Mouse (Mus musculus): Measurements from ENCODE around the gene Blvrb. TPM values are rescaled to one million over a fixed set of nuclear protein-coding genes. Genes with fewer than 3 reads are reported as not detected.
"Not testable (repeated sequence)": the region's sequence is repeated elsewhere in the genome, so short reads cannot be mapped to it uniquely, and the experiment has no call there.

The Blvrb gene
- polyA plus RNA-seq, 1 experiment from 2014 or later, result 50.8 TPM

DNA sequence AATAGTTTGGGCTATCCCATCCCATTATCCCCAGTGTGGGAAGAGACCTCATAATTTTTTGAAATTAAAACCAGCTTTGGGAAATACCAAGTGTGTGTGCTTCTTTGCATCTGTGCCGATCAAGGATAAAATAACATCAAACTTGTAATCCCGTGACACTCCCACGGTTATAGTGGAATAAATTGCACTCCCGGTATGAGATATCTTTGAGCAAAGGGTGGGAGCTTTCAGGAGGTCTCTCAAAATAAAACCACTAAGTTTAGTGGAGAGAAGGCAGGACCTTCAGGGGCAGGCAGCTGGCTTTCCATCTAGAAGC is 42.4 kb downstream of the Blvrb start:
- peaks cover 33% of the 10 kb centered on the region for H3K4me1 ChIP-seq (ENCODE audit: insufficient read depth, low read length)
- ATAC-seq (ENCODE audit: low FRiP score, low TSS enrichment), result no peak
- WGBS, result 16% methylated on average over 4 of the region's 4 CpGs

DNA sequence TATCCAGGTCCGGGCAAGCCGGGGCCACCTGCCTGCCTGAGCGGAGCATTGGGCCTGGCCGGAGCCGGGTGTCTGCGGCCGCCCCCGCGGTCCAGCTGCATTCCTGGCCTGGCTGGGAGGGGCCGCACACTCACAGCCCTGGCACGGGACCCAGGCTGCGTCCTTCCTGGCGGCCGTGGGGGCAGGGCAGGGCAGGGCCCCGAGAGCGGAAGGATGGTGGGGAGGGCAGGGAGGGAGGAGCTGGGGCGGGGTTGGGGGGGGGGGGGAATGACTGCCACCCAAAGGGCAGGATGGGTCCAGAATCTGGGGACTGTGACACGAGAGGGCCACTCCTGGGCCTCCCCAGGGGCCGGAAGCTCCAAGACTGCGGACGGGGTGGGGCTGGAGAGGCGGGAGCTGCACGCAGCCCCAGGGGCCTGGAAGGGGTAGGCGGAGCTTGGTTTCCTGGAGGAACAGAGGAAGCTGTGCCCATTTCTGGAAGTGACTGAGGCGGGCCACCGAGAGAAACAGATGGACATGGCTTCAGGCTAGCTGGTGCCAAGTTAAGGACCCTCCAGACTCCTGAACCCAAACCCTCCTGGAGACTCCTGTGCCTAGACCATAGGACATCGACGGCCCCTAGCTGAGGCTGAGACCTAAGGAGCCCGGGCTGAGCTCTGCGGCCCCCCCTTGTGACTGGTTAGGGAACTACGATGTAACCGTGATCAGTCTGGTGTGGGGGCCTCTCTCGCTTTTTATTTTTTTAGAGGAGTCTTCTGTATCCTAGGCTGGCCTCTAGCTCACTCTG is 43.0 kb downstream of the Blvrb start:
- ATAC-seq (ENCODE audit: low FRiP score, low TSS enrichment), result peak; percentile 85
- Histone ChIP-seq H3K27ac (ENCODE audit: low read length) (peak overlapping the region; percentile 97), H3K4me1 (ENCODE audit: insufficient read depth, low read length) (peaks cover 33% of the 10 kb centered on the region), H3K36me3 (ENCODE audit: insufficient read depth, low read length) (peaks cover 10% of the 10 kb centered on the region), H3K9me3 (ENCODE audit: low read length) (no peaks in the 10 kb centered on the region), H3K9ac (replicated peaks; ENCODE audit: low read length) (peak overlapping the region; percentile 71), H3K4me2 (replicated peaks; ENCODE audit: low read depth, low read length) (peak overlapping the region; percentile 58), H3K4me3 (ENCODE audit: low read length) (peak overlapping the region; percentile 38), H3K27me3 (ENCODE audit: insufficient read depth, low read length) (no peaks in the 10 kb centered on the region)
- WGBS, result under 1% methylated on average over 31 of the region's 33 CpGs

More for the DNA sequence above, 42.4 kb downstream of the Blvrb start:
- Histone ChIP-seq H3K4me2 (replicated peaks; ENCODE audit: low read depth, low read length) (peak overlapping the region; percentile 58), H3K36me3 (ENCODE audit: insufficient read depth, low read length) (peaks cover 10% of the 10 kb centered on the region), H3K27me3 (ENCODE audit: insufficient read depth, low read length) (no peaks in the 10 kb centered on the region), H3K4me3 (ENCODE audit: low read length) (peak overlapping the region; percentile 38), H3K9me3 (ENCODE audit: low read length) (no peaks in the 10 kb centered on the region), H3K27ac (ENCODE audit: low read length) (peak overlapping the region; percentile 97), H3K9ac (replicated peaks; ENCODE audit: low read length) (peak overlapping the region; percentile 71)

DNA sequence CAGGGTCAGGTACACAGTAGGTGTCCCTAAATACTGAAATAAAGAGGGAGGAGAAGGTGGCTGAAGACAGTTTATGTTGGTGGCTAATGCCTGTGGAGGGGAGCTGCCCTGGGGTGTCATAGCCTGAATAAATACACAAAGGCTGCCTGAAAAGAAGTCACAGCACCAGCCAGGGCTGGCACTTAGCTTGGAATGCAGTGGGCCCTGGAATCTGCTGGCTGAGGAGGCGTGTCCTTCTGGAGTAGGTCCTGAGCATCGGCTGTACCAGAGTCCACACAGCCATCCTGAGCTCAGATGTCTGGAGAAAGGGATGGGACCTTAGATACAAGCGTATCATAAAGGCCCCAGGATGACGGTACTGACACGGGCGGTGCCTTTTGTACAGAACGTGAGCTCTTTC is 44.1 kb downstream of the Blvrb start:
- ATAC-seq (ENCODE audit: low FRiP score, low TSS enrichment), result no peak
- no peak overlapping the region for H3K4me3 ChIP-seq (ENCODE audit: low read length)
- H3K36me3 ChIP-seq (ENCODE audit: insufficient read depth, low read length), result peaks cover 10% of the 10 kb centered on the region
- no peak overlapping the region for H3K9ac ChIP-seq (replicated peaks; ENCODE audit: low read length)
- peaks cover 33% of the 10 kb centered on the region for H3K4me1 ChIP-seq (ENCODE audit: insufficient read depth, low read length)
- no peaks in the 10 kb centered on the region for H3K27me3 ChIP-seq (ENCODE audit: insufficient read depth, low read length)
- H3K27ac ChIP-seq (ENCODE audit: low read length), result peak overlapping the region; percentile 97; the same call in 1 of the 2 replicates
- WGBS, result 76% methylated on average over 7 of the region's 7 CpGs
- no peaks in the 10 kb centered on the region for H3K9me3 ChIP-seq (ENCODE audit: low read length)
- H3K4me2 ChIP-seq (replicated peaks; ENCODE audit: low read depth, low read length), result no peak overlapping the region

DNA sequence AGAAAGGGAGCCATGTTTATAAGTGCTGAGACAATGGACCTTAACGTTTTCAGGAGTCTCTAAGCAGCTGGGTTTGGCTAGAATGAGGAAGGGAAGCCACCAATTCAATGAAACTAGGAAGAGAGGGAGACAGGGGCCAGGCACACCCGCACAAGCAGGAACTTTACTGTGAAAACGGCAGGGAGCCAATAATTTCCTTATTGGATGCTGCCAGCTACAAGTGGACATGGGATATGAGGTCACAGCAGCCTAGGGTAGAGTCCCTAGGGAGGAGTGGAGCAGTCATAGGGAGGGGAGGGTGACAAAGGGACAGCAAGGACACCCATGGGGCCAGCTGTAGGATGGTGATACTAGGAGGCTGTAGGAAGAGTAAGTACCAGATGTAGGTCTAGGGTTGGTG is 45.2 kb downstream of the Blvrb start:
- H3K4me3 ChIP-seq (ENCODE audit: low read length), result no peak overlapping the region
- H3K4me2 ChIP-seq (replicated peaks; ENCODE audit: low read depth, low read length), result no peak overlapping the region
- no peaks in the 10 kb centered on the region for H3K27me3 ChIP-seq (ENCODE audit: insufficient read depth, low read length)
- 69% methylated on average over 3 of the region's 3 CpGs for WGBS
- ATAC-seq (ENCODE audit: low FRiP score, low TSS enrichment), result no peak
- no peak overlapping the region for H3K9ac ChIP-seq (replicated peaks; ENCODE audit: low read length)
- no peaks in the 10 kb centered on the region for H3K9me3 ChIP-seq (ENCODE audit: low read length)
- H3K27ac ChIP-seq (ENCODE audit: low read length), result no peak overlapping the region
- H3K4me1 ChIP-seq (ENCODE audit: insufficient read depth, low read length), result peaks cover 32% of the 10 kb centered on the region
- peaks cover 10% of the 10 kb centered on the region for H3K36me3 ChIP-seq (ENCODE audit: insufficient read depth, low read length)

DNA sequence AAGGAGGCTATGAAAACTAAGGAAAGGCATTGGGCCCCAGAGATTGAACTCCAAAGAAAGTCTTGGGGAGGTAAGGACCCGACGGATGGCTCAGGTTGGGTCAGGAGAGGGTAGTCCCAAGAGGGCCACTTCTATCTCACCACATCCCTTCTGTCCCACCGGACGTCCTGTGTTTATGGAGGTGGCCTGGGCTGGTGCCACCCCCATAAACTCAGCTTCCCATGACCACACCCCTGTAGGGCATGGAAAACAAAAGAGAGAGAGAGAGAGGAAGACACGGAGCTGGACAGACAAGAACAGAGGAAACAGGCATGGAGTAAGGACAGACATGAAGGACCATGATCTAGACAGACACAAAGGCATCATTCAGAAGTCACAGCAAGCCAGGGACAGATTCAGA is 45.7 kb downstream of the Blvrb start:
- H3K9ac ChIP-seq (replicated peaks; ENCODE audit: low read length), result no peak overlapping the region
- no peaks in the 10 kb centered on the region for H3K9me3 ChIP-seq (ENCODE audit: low read length)
- no peak overlapping the region for H3K4me2 ChIP-seq (replicated peaks; ENCODE audit: low read depth, low read length)
- no peak overlapping the region for H3K4me3 ChIP-seq (ENCODE audit: low read length)
- peaks cover 28% of the 10 kb centered on the region for H3K4me1 ChIP-seq (ENCODE audit: insufficient read depth, low read length)
- 81% methylated on average over 5 of the region's 5 CpGs for WGBS
- H3K27ac ChIP-seq (ENCODE audit: low read length), result no peak overlapping the region
- H3K27me3 ChIP-seq (ENCODE audit: insufficient read depth, low read length), result no peaks in the 10 kb centered on the region
- H3K36me3 ChIP-seq (ENCODE audit: insufficient read depth, low read length), result peaks cover 10% of the 10 kb centered on the region
- no peak for ATAC-seq (ENCODE audit: low FRiP score, low TSS enrichment)

DNA sequence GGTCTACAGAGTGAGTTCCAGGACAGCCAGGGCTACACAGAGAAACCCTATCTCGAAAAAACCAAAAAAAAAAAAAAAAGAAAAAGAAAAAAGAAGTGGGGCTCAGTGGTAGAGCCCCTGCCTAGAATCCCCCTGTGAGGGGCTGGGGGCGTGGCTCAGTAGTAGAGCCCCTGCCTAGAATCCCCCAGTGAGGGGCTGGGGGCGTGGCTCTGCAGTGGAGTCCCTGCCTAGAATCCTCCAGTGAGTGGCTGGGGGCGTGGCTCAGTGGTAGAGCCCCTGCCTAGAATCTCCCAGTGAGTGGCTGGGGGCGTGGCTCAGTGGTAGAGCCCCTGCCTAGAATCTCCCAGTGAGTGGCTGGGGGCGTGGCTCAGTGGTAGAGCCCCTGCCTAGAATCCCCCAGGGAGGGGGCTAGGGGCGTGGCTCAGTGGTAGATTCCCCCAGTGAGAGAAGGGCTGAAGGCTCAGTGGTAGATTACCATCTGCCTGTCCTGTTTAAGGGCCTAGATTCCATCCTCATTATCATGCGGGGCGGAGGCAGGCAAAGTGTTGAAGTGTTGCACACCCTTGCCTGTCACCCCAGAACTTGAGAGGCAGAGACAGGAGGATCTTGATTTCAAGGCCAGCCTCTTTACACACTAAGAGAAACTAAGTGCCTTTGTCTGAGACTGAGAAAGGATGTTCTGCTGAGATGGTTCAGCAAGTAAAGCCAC is 47.0 kb downstream of the Blvrb start:
- H3K9ac ChIP-seq (replicated peaks; ENCODE audit: low read length); H3K4me2 ChIP-seq (replicated peaks; ENCODE audit: low read depth, low read length); H3K4me3 ChIP-seq (ENCODE audit: low read length); H3K9me3 ChIP-seq (ENCODE audit: low read length); ATAC-seq (ENCODE audit: low FRiP score, low TSS enrichment); H3K36me3 ChIP-seq (ENCODE audit: insufficient read depth, low read length); H3K27me3 ChIP-seq (ENCODE audit: insufficient read depth, low read length); H3K27ac ChIP-seq (ENCODE audit: low read length): not testable (repeated sequence)
- WGBS, result 91% methylated on average over 8 of the region's 9 CpGs
- peaks cover 14% of the 10 kb centered on the region for H3K4me1 ChIP-seq (ENCODE audit: insufficient read depth, low read length)

DNA sequence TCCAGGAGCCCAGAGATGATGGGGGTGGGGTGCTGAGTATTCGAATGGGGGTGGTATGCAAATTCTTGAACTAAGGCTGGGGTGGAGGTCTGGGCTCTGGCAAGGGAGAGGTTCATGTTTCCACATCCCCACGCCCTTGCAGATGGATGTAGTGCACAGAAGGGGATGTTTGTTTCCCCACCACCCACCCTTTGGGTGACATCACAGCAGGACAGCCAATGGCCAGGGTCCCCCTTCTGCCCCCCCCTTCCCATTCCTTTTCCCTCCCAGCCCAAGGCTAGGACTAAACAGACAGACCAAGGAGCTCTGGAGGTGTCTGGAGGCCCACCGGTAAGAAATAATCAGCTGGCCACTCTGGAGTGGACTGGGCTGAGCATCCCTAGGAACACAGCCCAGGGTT is 51.3 kb downstream of the Blvrb start, which contains the start of gene Prx:
TSS of gene Prx (plus strand) at position 289 of the 400 bp plus-strand sequence.
- 43% methylated on average over 3 of the region's 3 CpGs for WGBS
- peak; percentile 26; the same call in 1 of the 2 replicates for ATAC-seq (ENCODE audit: low FRiP score, low TSS enrichment)
- no peak within 1 kb of the TSS for H3K4me3 ChIP-seq (ENCODE audit: low read length)
- H3K27ac ChIP-seq (ENCODE audit: low read length), result no peak within 1 kb of the TSS
- no peak within 1 kb of the TSS for H3K4me2 ChIP-seq (replicated peaks; ENCODE audit: low read depth, low read length)
- no peak within 1 kb of the TSS for H3K9ac ChIP-seq (replicated peaks; ENCODE audit: low read length)
- H3K27me3 ChIP-seq (ENCODE audit: insufficient read depth, low read length), result no peaks in the 10 kb centered on the region
- H3K36me3 ChIP-seq (ENCODE audit: insufficient read depth, low read length), result no peaks in the 10 kb centered on the region
- H3K4me1 ChIP-seq (ENCODE audit: insufficient read depth, low read length), result no peaks in the 10 kb centered on the region
- no peaks in the 10 kb centered on the region for H3K9me3 ChIP-seq (ENCODE audit: low read length)

DNA sequence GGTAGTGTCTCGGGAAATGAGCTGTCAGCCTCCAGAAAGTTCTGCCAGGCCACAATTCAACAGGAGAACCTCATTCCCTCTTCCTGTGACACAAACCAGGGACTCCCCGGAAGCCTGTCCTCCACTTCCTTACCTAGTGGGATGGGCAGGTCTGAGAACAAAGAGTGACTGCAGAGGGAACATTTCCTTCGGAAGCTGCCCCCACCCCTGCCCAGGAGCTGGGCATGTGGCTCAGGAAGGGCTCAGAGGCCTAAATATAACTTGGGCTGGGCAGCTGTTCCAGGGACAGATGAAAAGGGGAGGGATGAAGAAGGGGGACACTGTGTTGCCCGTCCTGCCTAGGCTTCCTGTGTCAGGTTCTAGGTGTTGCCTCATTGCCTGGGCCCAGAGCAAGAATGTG is 53.8 kb downstream of the Blvrb start:
- no peaks in the 10 kb centered on the region for H3K9me3 ChIP-seq (ENCODE audit: low read length)
- H3K27ac ChIP-seq (ENCODE audit: low read length), result 0 out of 2 replicates have a peak overlapping the region, but pooled peaks have one; percentile 15
- WGBS, result 68% methylated on average over 4 of the region's 4 CpGs

DNA sequence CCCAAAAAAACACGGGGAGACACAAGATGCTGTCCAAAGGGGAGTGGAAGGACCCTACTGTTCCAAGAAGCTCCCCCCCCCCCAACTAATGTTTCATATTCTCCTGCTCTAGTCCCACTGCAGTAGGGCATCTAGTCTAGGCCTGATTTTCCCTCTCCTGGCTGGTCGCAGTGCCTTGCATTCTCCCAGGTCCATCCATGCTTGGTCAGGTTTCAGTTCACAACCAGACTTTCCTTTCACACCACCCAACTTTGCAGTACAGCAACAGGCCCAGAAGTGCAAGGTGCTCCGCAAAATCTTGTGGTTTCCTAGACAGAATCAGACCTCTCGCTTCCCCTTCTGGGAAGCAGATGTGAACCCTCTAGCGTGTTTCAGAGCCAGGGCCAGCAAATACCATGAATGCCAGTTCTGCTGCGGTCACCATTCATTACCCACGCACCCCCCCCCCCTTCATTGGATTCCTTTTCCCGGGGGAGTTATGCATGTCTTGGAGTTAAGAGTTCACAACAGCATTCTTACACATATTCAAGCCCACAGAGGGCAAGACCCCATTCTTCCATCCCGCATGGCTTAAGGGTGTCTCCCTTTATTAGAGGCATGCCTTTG is 59.1 kb downstream of the Blvrb start:
- Histone ChIP-seq H3K27ac (ENCODE audit: low read length) (peak overlapping the region; percentile 100), H3K9me3 (ENCODE audit: low read length) (no peaks in the 10 kb centered on the region), H3K36me3 (ENCODE audit: insufficient read depth, low read length) (no peaks in the 10 kb centered on the region), H3K4me1 (ENCODE audit: insufficient read depth, low read length) (peaks cover 18% of the 10 kb centered on the region), H3K4me2 (replicated peaks; ENCODE audit: low read depth, low read length) (peak overlapping the region; percentile 79), H3K9ac (replicated peaks; ENCODE audit: low read length) (no peak overlapping the region; the same call in none of the 2 replicates), H3K4me3 (ENCODE audit: low read length) (peak overlapping the region; percentile 73), H3K27me3 (ENCODE audit: insufficient read depth, low read length) (no peaks in the 10 kb centered on the region)
- ATAC-seq (ENCODE audit: low FRiP score, low TSS enrichment), result no peak
- WGBS, result 42% methylated on average over 9 of the region's 9 CpGs

More for the DNA sequence above, 53.8 kb downstream of the Blvrb start:
- Histone ChIP-seq H3K4me2 (replicated peaks; ENCODE audit: low read depth, low read length) (no peak overlapping the region), H3K27me3 (ENCODE audit: insufficient read depth, low read length) (no peaks in the 10 kb centered on the region), H3K4me3 (ENCODE audit: low read length) (no peak overlapping the region), H3K9ac (replicated peaks; ENCODE audit: low read length) (no peak overlapping the region), H3K36me3 (ENCODE audit: insufficient read depth, low read length) (no peaks in the 10 kb centered on the region), H3K4me1 (ENCODE audit: insufficient read depth, low read length) (peaks cover 6% of the 10 kb centered on the region)
- no peak for ATAC-seq (ENCODE audit: low FRiP score, low TSS enrichment)
